13 mouse cellular contexts compared by ENCODE assay signal in genomic region chr5:52218238-52218637, GRCm38 (mm10). TPM values are rescaled to one million over a fixed set of nuclear protein-coding genes. Genes with fewer than 3 reads are reported as not detected.
DNase-seq lines count a peak whose midpoint lies in the region; ATAC-seq and TF ChIP-seq lines count a peak whose summit lies in the region.
"Had no signal": no experiment of that assay in that cellular context is flagged by ENCODE, and none has a peak within 500 bp of the region (broad histone marks: within the 10 kb centered on the region; RNA-seq: fewer than 3 reads in every experiment).

No protein-coding gene starts in this region.

- WGBS in heart, embryonic 14.5 days = 49% methylated on average over 6 of the region's 6 CpGs
- 74% methylated on average over 6 of the region's 6 CpGs for whole genome bisulfite sequencing in midbrain, embryonic 15.5 days
- WGBS in midbrain, postnatal 0 days = 62% methylated on average over 6 of the region's 6 CpGs
- 41% methylated on average over 6 of the region's 6 CpGs for WGBS in forebrain, embryonic 15.5 days
- 55% methylated on average over 6 of the region's 6 CpGs for WGBS in olfactory bulb, adult 2 months

- no peak overlapping the region for H3K4me3 ChIP-seq in heart, embryonic 14.5 days (ENCODE audit: control insufficient read depth in 1 of 2, insufficient read depth in 1 of 2, low read depth in 1 of 2, low read length in 2 of 2)
- H3K4me3 ChIP-seq in midbrain, embryonic 15.5 days = no peak overlapping the region
- H3K4me3 ChIP-seq in midbrain, postnatal 0 days (ENCODE audit: low read depth, low read length) = no peak overlapping the region
- no peak overlapping the region for H3K4me3 ChIP-seq in forebrain, embryonic 15.5 days
- no peak overlapping the region for H3K4me3 ChIP-seq in olfactory bulb, adult 2 months (ENCODE audit: insufficient read depth, low read depth, low read length)
- H3K4me3 ChIP-seq: lung, embryonic 15.5 days; midbrain, embryonic 12.5 days had no signal

- H3K27me3 ChIP-seq in heart, embryonic 14.5 days (ENCODE audit: control insufficient read depth, insufficient read depth, low read length) = no peaks in the 10 kb centered on the region
- no peaks in the 10 kb centered on the region for H3K27me3 ChIP-seq in midbrain, embryonic 15.5 days (replicated peaks)
- no peaks in the 10 kb centered on the region for H3K27me3 ChIP-seq in midbrain, postnatal 0 days (ENCODE audit: insufficient read depth, low read length)
- no peaks in the 10 kb centered on the region for H3K27me3 ChIP-seq in forebrain, embryonic 15.5 days
- H3K27me3 ChIP-seq: CH12.LX; lung, embryonic 15.5 days; midbrain, embryonic 12.5 days had no signal

- H3K27ac ChIP-seq in heart, embryonic 14.5 days (replicated peaks in 1 of 2; ENCODE audit: control insufficient read depth in 1 of 2, insufficient read depth in 1 of 2, low read depth in 2 of 2, low read length in 2 of 2) = peak overlapping the region; percentile 16 to 25; a peak in 2 of 4 replicates
- H3K27ac ChIP-seq in midbrain, embryonic 15.5 days = no peak overlapping the region
- no peak overlapping the region for H3K27ac ChIP-seq in midbrain, postnatal 0 days (ENCODE audit: low read depth, low read length)
- no peak overlapping the region for H3K27ac ChIP-seq in forebrain, embryonic 15.5 days (replicated peaks)
- peak overlapping the region; percentile 2; the same call in 1 of the 2 replicates for H3K27ac ChIP-seq in olfactory bulb, adult 2 months (ENCODE audit: insufficient read depth, low read depth, low read length)
- H3K27ac ChIP-seq: lung, embryonic 15.5 days; midbrain, embryonic 12.5 days had no signal

- ATAC-seq in heart, embryonic 14.5 days (ENCODE audit: insufficient number of reproducible peaks, insufficient read depth, low FRiP score, low read depth) = no peak
- ATAC-seq in midbrain, embryonic 15.5 days (replicated peaks) = peak; percentile 25; the same call in 1 of the 2 replicates
- ATAC-seq in midbrain, postnatal 0 days (ENCODE audit: low FRiP score) = no peak; the same call in 1 of the 2 replicates
- peak; percentile 37; the same call in 1 of the 2 replicates for ATAC-seq in forebrain, embryonic 15.5 days (replicated peaks)

- peak overlapping the region; percentile 44 for H3K4me2 ChIP-seq in heart, embryonic 14.5 days (ENCODE audit: low read length)
- H3K4me2 ChIP-seq in midbrain, embryonic 15.5 days = no peak overlapping the region
- no peak overlapping the region for H3K4me2 ChIP-seq in midbrain, postnatal 0 days (ENCODE audit: low read depth, low read length, poor library complexity, severe bottlenecking)
- peak overlapping the region; percentile 9; the same call in 1 of the 2 replicates for H3K4me2 ChIP-seq in forebrain, embryonic 15.5 days (replicated peaks)
- H3K4me2 ChIP-seq: lung, embryonic 15.5 days; midbrain, embryonic 12.5 days had no signal

- no peak for TF ChIP-seq CTCF in midbrain, postnatal 0 days (IDR thresholded peaks at IDR 0.05)
- no peak for TF ChIP-seq CTCF in olfactory bulb, adult 2 months (IDR thresholded peaks at IDR 0.05; ENCODE audit: insufficient read depth, low read depth, low read length)

- no peak overlapping the region for H3K9ac ChIP-seq in heart, embryonic 14.5 days (ENCODE audit: low read length)
- H3K9ac ChIP-seq in midbrain, embryonic 15.5 days = no peak overlapping the region
- no peak overlapping the region for H3K9ac ChIP-seq in midbrain, postnatal 0 days (replicated peaks; ENCODE audit: low read length, poor library complexity, severe bottlenecking)
- no peak overlapping the region for H3K9ac ChIP-seq in forebrain, embryonic 15.5 days (replicated peaks)
- H3K9ac ChIP-seq: lung, embryonic 15.5 days; midbrain, embryonic 12.5 days had no signal

- no peak for DNase-seq in heart, postnatal 4 days
- no peak for DNase-seq in midbrain, postnatal 0 days (ENCODE audit: low spot score)
- DNase-seq in adrenal gland, postnatal 14 days = no peak
- DNase-seq: adrenal gland, postnatal 36 days; cerebellum, adult 18-20 months; thymus, adult 2 months had no signal

- no peaks in the 10 kb centered on the region for H3K36me3 ChIP-seq in heart, embryonic 14.5 days (ENCODE audit: control insufficient read depth, insufficient read depth, low read length)
- H3K36me3 ChIP-seq in midbrain, embryonic 15.5 days (replicated peaks) = no peaks in the 10 kb centered on the region
- H3K36me3 ChIP-seq in midbrain, postnatal 0 days (ENCODE audit: insufficient read depth, low read length) = no peaks in the 10 kb centered on the region
- no peaks in the 10 kb centered on the region for H3K36me3 ChIP-seq in forebrain, embryonic 15.5 days
- H3K36me3 ChIP-seq: lung, embryonic 15.5 days; midbrain, embryonic 12.5 days had no signal

- no peaks in the 10 kb centered on the region for H3K9me3 ChIP-seq in heart, embryonic 14.5 days (ENCODE audit: control insufficient read depth, low read length)
- no peaks in the 10 kb centered on the region for H3K9me3 ChIP-seq in midbrain, embryonic 15.5 days
- H3K9me3 ChIP-seq in midbrain, postnatal 0 days (ENCODE audit: low read length) = no peaks in the 10 kb centered on the region
- no peaks in the 10 kb centered on the region for H3K9me3 ChIP-seq in forebrain, embryonic 15.5 days
- H3K9me3 ChIP-seq: lung, embryonic 15.5 days; midbrain, embryonic 12.5 days had no signal

- peaks cover 40% of the 10 kb centered on the region in 2 experiments for H3K4me1 ChIP-seq in heart, embryonic 14.5 days (ENCODE audit: control insufficient read depth in 2 of 2, insufficient read depth in 2 of 2, low read length in 2 of 2)
- peaks cover 15% of the 10 kb centered on the region for H3K4me1 ChIP-seq in midbrain, embryonic 15.5 days
- H3K4me1 ChIP-seq in midbrain, postnatal 0 days (ENCODE audit: insufficient read depth, low read length) = no peaks in the 10 kb centered on the region; the same call in 1 of the 2 replicates
- peaks cover 10% of the 10 kb centered on the region for H3K4me1 ChIP-seq in forebrain, embryonic 15.5 days
- peaks cover 19% of the 10 kb centered on the region for H3K4me1 ChIP-seq in olfactory bulb, adult 2 months (ENCODE audit: control insufficient read depth, insufficient read depth, low read length)
- H3K4me1 ChIP-seq: lung, embryonic 15.5 days had no signal

- TF ChIP-seq POLR2A in olfactory bulb, adult 2 months (IDR thresholded peaks at IDR 0.05; ENCODE audit: insufficient read depth, low read depth, low read length) = no peak

RNA-seq across cellular contexts. Expression of gene Dhx15, which starts 27.9 kb away (rescaled TPM):
- 44.9 and 47.2 TPM in 2 replicates for polyA plus RNA-seq in heart, embryonic 14.5 days (2014; fragmentation: Nextera tagmentation; extraction: Ambion mirVana)
- total RNA-seq in heart, postnatal 4 days (2021) = 10 to 100 TPM; 93.2 to 97.3 TPM
- polyA plus RNA-seq in midbrain, embryonic 15.5 days (2015; fragmentation: Nextera tagmentation; extraction: Ambion mirVana) = 127 TPM in 2 replicates
- 96.4 and 121 TPM in 2 replicates for total RNA-seq in midbrain, postnatal 0 days (2014; rRNA removed)
- 66.8 and 73.5 TPM in 2 replicates for polyA plus RNA-seq in midbrain, postnatal 0 days (2015; fragmentation: Nextera tagmentation; extraction: Ambion mirVana)
- 168 and 171 TPM in 2 replicates for polyA plus RNA-seq in forebrain, embryonic 15.5 days (2015; fragmentation: Nextera tagmentation; extraction: Ambion mirVana)
- polyA plus RNA-seq in olfactory bulb, adult 2 months (2012; ENCODE audit: insufficient read depth, insufficient read length, low replicate concordance, missing spikeins) = not detected in 2 replicates
- 116 and 121 TPM in 2 replicates for total RNA-seq in adrenal gland, postnatal 14 days (2021)

Comparison
In these comparisons a context has a peak if more than half of its experiments do, and no peak if none do; other contexts are left out.
1. ATAC-seq: peak in midbrain, embryonic 15.5 days (single experiment) and forebrain, embryonic 15.5 days (single experiment); none in heart, embryonic 14.5 days (single experiment) and midbrain, postnatal 0 days (single experiment).
2. H3K27ac ChIP-seq: peak in heart, embryonic 14.5 days (2 of 2) and olfactory bulb, adult 2 months (single experiment); none in midbrain, embryonic 15.5 days (single experiment), midbrain, postnatal 0 days (single experiment) and forebrain, embryonic 15.5 days (single experiment).
3. H3K4me2 ChIP-seq: peak in heart, embryonic 14.5 days (single experiment) and forebrain, embryonic 15.5 days (single experiment); none in midbrain, embryonic 15.5 days (single experiment) and midbrain, postnatal 0 days (single experiment).